10 mouse cellular contexts compared by ENCODE assay signal in genomic region chr2:135278506-135278905, GRCm38 (mm10).
DNase-seq lines count a peak whose midpoint lies in the region; ATAC-seq and TF ChIP-seq lines count a peak whose summit lies in the region.
"Had no signal": no experiment of that assay in that cellular context is flagged by ENCODE, and none has a peak within 500 bp of the region (broad histone marks: within the 10 kb centered on the region; RNA-seq: fewer than 3 reads in every experiment).

No protein-coding gene starts in this region.

- no peak overlapping the region for H3K9ac ChIP-seq in hindbrain, embryonic 16.5 days (ENCODE audit: low read depth, low read length)
- H3K9ac ChIP-seq in liver, postnatal 0 days (replicated peaks) = no peak overlapping the region
- H3K9ac ChIP-seq: midbrain, embryonic 12.5 days had no signal

- no peaks in the 10 kb centered on the region for H3K36me3 ChIP-seq in hindbrain, embryonic 16.5 days (ENCODE audit: control insufficient read depth, insufficient read depth, low read length)
- H3K36me3 ChIP-seq in hindbrain, embryonic 10.5 days = no peaks in the 10 kb centered on the region
- H3K36me3 ChIP-seq in liver, postnatal 0 days (replicated peaks; ENCODE audit: insufficient read depth, low read length) = no peaks in the 10 kb centered on the region
- H3K36me3 ChIP-seq: midbrain, embryonic 12.5 days had no signal

- no peaks in the 10 kb centered on the region for H3K9me3 ChIP-seq in hindbrain, embryonic 16.5 days (ENCODE audit: control insufficient read depth, low read length)
- H3K9me3 ChIP-seq in hindbrain, embryonic 10.5 days = no peaks in the 10 kb centered on the region
- no peaks in the 10 kb centered on the region for H3K9me3 ChIP-seq in liver, postnatal 0 days (ENCODE audit: low read length)
- H3K9me3 ChIP-seq: midbrain, embryonic 12.5 days had no signal

- WGBS in hindbrain, embryonic 16.5 days = 48% methylated on average over 3 of the region's 3 CpGs
- WGBS in hindbrain, embryonic 10.5 days = 80% methylated on average over 3 of the region's 3 CpGs
- 60% methylated on average over 3 of the region's 3 CpGs for WGBS in liver, postnatal 0 days (ENCODE audit: insufficient replicate concordance)

- TF ChIP-seq EP300 in liver, postnatal 0 days (IDR thresholded peaks at IDR 0.05; ENCODE audit: low read depth) = no peak

- no peak overlapping the region for H3K4me2 ChIP-seq in hindbrain, embryonic 16.5 days (ENCODE audit: low read length)
- H3K4me2 ChIP-seq in liver, postnatal 0 days (ENCODE audit: low read depth, low read length) = no peak overlapping the region
- H3K4me2 ChIP-seq: midbrain, embryonic 12.5 days had no signal

- intact Hi-C loops in left cerebral cortex, postnatal 25 days (cut with DNase I) = loop anchor here (5.0 kb wide), 1 partner anchor 491 kb away; the partner anchor contains the start of gene Plcb1
- intact Hi-C loops in heart, postnatal 14 days (cut with DNase I) = no loop called here

- no peak for DNase-seq in hindbrain, embryonic 10.5 days (ENCODE audit: low spot score)
- DNase-seq in cerebellum, adult 11 months = peak; percentile 6
- peak; percentile 23 to 65 for DNase-seq in frontal cortex, adult 2 months (ENCODE audit: extremely low spot score in 1 of 2, low spot score in 1 of 2)
- peak; percentile 34 to 83 for DNase-seq in left cerebral cortex, postnatal 25 days (ENCODE audit: low spot score in 2 of 2)
- DNase-seq in heart, postnatal 14 days = no peak
- DNase-seq in liver, postnatal 0 days = no peak
- no peak for DNase-seq in gastrocnemius, postnatal 4 days (ENCODE audit: low spot score in 2 of 2)
- DNase-seq: kidney, adult 11 months had no signal

- ATAC-seq in hindbrain, embryonic 16.5 days = peak; percentile 88
- no peak for ATAC-seq in liver, postnatal 0 days

- H3K4me3 ChIP-seq in hindbrain, embryonic 16.5 days (ENCODE audit: low read length) = no peak overlapping the region
- H3K4me3 ChIP-seq in hindbrain, embryonic 10.5 days = no peak overlapping the region
- H3K4me3 ChIP-seq in liver, postnatal 0 days (ENCODE audit: low read depth, low read length) = no peak overlapping the region
- H3K4me3 ChIP-seq: midbrain, embryonic 12.5 days had no signal

- no peaks in the 10 kb centered on the region for H3K27me3 ChIP-seq in hindbrain, embryonic 16.5 days (replicated peaks; ENCODE audit: control insufficient read depth, insufficient read depth, low read length)
- no peaks in the 10 kb centered on the region for H3K27me3 ChIP-seq in hindbrain, embryonic 10.5 days (ENCODE audit: insufficient read depth, poor library complexity, severe bottlenecking)
- H3K27me3 ChIP-seq in liver, postnatal 0 days (ENCODE audit: insufficient read depth, low read length) = no peaks in the 10 kb centered on the region
- H3K27me3 ChIP-seq: midbrain, embryonic 12.5 days had no signal

- no peak for TF ChIP-seq CTCF in liver, postnatal 0 days (IDR thresholded peaks at IDR 0.05; ENCODE audit: low read depth)

- no peak overlapping the region; the same call in 1 of the 2 replicates for H3K27ac ChIP-seq in hindbrain, embryonic 16.5 days (ENCODE audit: low read depth, low read length)
- no peak overlapping the region for H3K27ac ChIP-seq in hindbrain, embryonic 10.5 days
- H3K27ac ChIP-seq in liver, postnatal 0 days (ENCODE audit: low read depth) = no peak overlapping the region
- H3K27ac ChIP-seq: midbrain, embryonic 12.5 days had no signal

- no peaks in the 10 kb centered on the region for H3K4me1 ChIP-seq in hindbrain, embryonic 16.5 days (ENCODE audit: control insufficient read depth, insufficient read depth, low read depth, low read length)
- 0 out of 2 replicates have a peak, but pooled peaks cover 5% of the 10 kb centered on the region for H3K4me1 ChIP-seq in hindbrain, embryonic 10.5 days (replicated peaks)
- H3K4me1 ChIP-seq in liver, postnatal 0 days (ENCODE audit: insufficient read depth) = no peaks in the 10 kb centered on the region; the same call in 1 of the 2 replicates
- H3K4me1 ChIP-seq: midbrain, embryonic 12.5 days had no signal

Comparison
In these comparisons a context has a peak if more than half of its experiments do, and no peak if none do; other contexts are left out.
1. DNase-seq: peak in cerebellum, adult 11 months (single experiment), frontal cortex, adult 2 months (2 of 2) and left cerebral cortex, postnatal 25 days (2 of 2); none in hindbrain, embryonic 10.5 days (single experiment), heart, postnatal 14 days (0 of 2), liver, postnatal 0 days (single experiment) and gastrocnemius, postnatal 4 days (0 of 2).